Mouse (Mus musculus) heart, adult 2 months (tissue): Measurements from ENCODE around the gene Pirt. TPM values are rescaled to one million over a fixed set of nuclear protein-coding genes. Genes with fewer than 3 reads are reported as not detected.
A peak's percentile ranks its signal among the peaks of the same experiment; 100 is the strongest.

Experiments used
- DNase-seq, 2 experiments: peaks; one replicate each; pipeline ENCODE4 v3.0.0; 2021
- H3K27ac ChIP-seq: fragments of 200-600 bp; 2 replicates; pipeline ENCODE4 v1.8.1; 2022
- H3K27me3 ChIP-seq: fragments of 200-500 bp; 2 replicates; pipeline ENCODE4 v1.6.1; 2012; ENCODE audit warnings: mild to moderate bottlenecking, low read length, inconsistent platforms, mixed read lengths; ENCODE audit not compliant: control insufficient read depth, insufficient read depth
- H3K36me3 ChIP-seq: fragments of 200-500 bp; 2 replicates; pipeline ENCODE4 v1.6.1; 2012; ENCODE audit warnings: low read length, inconsistent platforms; ENCODE audit not compliant: control insufficient read depth, insufficient read depth
- H3K4me1 ChIP-seq: fragments of 200-500 bp; 2 replicates; pipeline ENCODE4 v1.6.1; 2011; ENCODE audit warnings: low read length; ENCODE audit not compliant: control insufficient read depth, insufficient read depth
- H3K4me3 ChIP-seq: fragments of 200-600 bp; 2 replicates; pipeline ENCODE4 v1.8.1; 2022
- H3K79me2 ChIP-seq: fragments of 200-500 bp; replicated peaks from 2 replicates; pipeline ENCODE4 v1.6.1; 2012; ENCODE audit warnings: mild to moderate bottlenecking, inconsistent platforms, low read length, moderate library complexity, mixed read lengths; ENCODE audit not compliant: control insufficient read depth, insufficient read depth
- H3K9ac ChIP-seq: fragments of 200-500 bp; 2 replicates; pipeline ENCODE4 v1.6.1; 2012; ENCODE audit warnings: low read depth, mild to moderate bottlenecking, control low read depth, inconsistent platforms, low read length, mixed read lengths
- CTCF ChIP-seq: fragments of 200-600 bp; IDR thresholded peaks from 2 replicates; pipeline ENCODE4 v1.8.1; 2022; ENCODE audit warnings: antibody characterized with exemption, mild to moderate bottlenecking, moderate library complexity
- EP300 ChIP-seq: fragments of 200-500 bp; IDR thresholded peaks from 2 replicates; pipeline ENCODE4 v1.6.1; 2011; ENCODE audit warnings: low read depth, low read length, control low read depth; ENCODE audit not compliant: insufficient read depth
- POLR2A ChIP-seq: fragments of 200-500 bp; IDR thresholded peaks from 2 replicates; pipeline ENCODE4 v1.6.1; 2011; ENCODE audit warnings: mild to moderate bottlenecking, low read depth, low read length, control low read depth; ENCODE audit not compliant: insufficient read depth
- whole genome bisulfite sequencing: fragments of 180-500 bp; shearing (Covaris S2); methylation state at CpG from one replicate; pipeline ENCODE4 v1.1.7; 2018; 5-methylcytosine and 5-hydroxymethylcytosine counted together
- intact Hi-C: fragments of 180-260 bp; cut with DNase I; formaldehyde crosslinking; loops from one replicate; pipeline ENCODE4 v1.15.1; 2025
- long read RNA-seq: library from polyadenylated mRNA; stranded (forward); transcript quantifications from one replicate; pipeline ENCODE4 v2.0.0, GENCODE M21; 2021
- polyA plus RNA-seq: library from polyadenylated mRNA; depleted of rRNA; stranded (reverse); fragments of >200 nt; gene quantifications from 2 replicates; pipeline ENCODE4 v1.2.3, GENCODE M21; 2012; rRNA removed
- total RNA-seq, 2 experiments: library from RNA; stranded (reverse); gene quantifications; 2 replicates each; pipeline ENCODE4 v1.2.3; 2021

The Pirt gene
- total RNA-seq, result 1 to 10 TPM; 7.9 to 8.3 TPM
- polyA plus RNA-seq, result 6.6 and 13.6 TPM in 2 replicates
- long read RNA-seq, full-length matches to known transcripts, result 2 of 4 reads
- long read RNA-seq, partial matches to known transcripts, result 0 of 4 reads
- long read RNA-seq, other reads (novel, unspliced or antisense), result 2 of 4 reads

DNA sequence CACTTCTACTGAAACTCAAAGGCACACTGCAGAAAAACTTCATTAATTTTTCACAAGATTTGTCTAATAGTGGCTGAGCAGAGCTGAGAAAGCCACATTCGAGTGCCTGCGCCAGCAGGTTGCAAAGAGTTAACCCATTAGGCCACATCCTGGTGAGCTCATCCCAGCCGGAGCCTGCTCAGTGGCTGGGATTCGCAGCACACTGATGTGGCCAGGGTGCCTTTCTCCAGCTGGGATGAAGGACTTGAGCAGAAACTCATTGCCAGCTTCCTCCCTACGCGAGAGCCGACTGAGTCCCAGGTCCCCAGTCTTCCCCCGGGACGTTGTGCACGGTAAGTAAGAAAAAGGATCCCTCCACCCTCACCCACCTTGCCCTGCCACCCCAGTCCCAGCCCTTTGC lies at the start of gene Pirt:
Pirt (plus strand) TSS at position 171 of the 400 bp plus-strand sequence.
- no peaks in the 10 kb centered on the region for H3K27me3 ChIP-seq
- peak; percentile 21 to 22 for DNase-seq
- H3K36me3 ChIP-seq, result no peaks in the 10 kb centered on the region
- H3K79me2 ChIP-seq, result no peaks in the 10 kb centered on the region
- peak within 1 kb of the TSS; percentile 9 for H3K4me3 ChIP-seq
- TF ChIP-seq CTCF (no peak), POLR2A (peak; percentile 49), EP300 (no peak)
- intact Hi-C loops, result no loop called here
- no peaks in the 10 kb centered on the region; the same call in 1 of the 2 replicates for H3K4me1 ChIP-seq
- H3K27ac ChIP-seq, result peak within 1 kb of the TSS; percentile 69
- peak within 1 kb of the TSS; percentile 63 for H3K9ac ChIP-seq
- WGBS, result 19% methylated on average over 10 of the region's 10 CpGs

DNA sequence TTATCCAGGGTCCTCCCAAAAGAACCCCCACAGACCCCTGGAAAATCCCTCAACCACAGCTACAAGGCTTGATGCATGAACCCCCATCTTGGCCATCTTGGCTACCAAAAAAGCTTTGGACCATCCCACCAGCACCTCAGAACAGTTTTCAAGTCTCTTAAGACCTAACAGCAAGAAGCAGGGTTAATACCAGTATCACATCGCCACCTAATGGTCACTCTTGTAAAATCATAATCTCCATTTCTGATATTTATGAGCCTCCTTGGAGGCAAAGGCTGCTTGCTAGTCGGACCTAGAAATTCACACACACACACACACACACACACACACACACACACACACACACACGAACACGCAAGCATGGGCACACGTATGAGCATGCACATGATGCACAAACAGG lies 40.1 kb upstream of the Pirt start:
- no peaks in the 10 kb centered on the region for H3K36me3 ChIP-seq
- intact Hi-C loops, result loop anchor here (5.0 to 10.0 kb wide), 3 partner anchors 257 to 964 kb away; no protein-coding TSS in a partner anchor
- WGBS, result 18% methylated on average over 5 of the region's 5 CpGs
- H3K4me3 ChIP-seq, result no peak overlapping the region
- no peak overlapping the region for H3K9ac ChIP-seq
- TF ChIP-seq EP300, result no peak
- no peak for TF ChIP-seq POLR2A
- TF ChIP-seq CTCF, result peak; percentile 61
- H3K79me2 ChIP-seq, result no peaks in the 10 kb centered on the region
- H3K4me1 ChIP-seq, result no peaks in the 10 kb centered on the region
- no peak overlapping the region for H3K27ac ChIP-seq
- no peak for DNase-seq
- H3K27me3 ChIP-seq, result no peaks in the 10 kb centered on the region

DNA sequence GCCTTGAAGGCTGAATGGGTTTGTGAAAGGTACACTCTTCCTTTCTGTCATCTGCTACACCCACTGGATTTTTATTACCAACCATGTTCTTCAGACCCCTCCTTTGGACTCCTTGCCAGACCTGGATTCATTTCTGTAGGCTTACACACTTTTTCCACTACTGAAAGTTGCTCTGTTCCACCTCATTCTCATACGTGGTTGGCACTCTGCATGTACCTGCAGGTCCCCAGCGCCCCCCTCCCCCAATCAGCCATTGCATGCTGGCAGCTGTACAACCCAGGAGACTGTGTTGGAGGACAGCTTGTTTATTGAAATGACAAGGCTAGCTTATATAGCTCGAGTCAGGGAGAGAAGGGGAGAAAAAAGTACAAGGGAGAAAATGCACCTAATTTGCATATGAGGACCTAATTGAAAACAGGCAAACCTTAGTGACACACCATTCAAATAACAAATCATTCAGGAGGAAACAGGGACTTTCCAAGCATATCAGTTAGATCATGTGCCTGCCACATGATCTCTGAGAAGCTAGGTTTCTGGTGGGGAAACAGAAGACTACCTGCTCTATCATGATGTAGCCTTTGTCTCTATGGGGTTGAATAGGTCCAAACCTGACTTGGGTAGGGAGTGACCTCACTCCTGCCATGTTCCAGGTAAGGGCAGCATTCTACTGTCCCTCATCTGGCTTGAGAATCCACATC lies 38.9 kb upstream of the Pirt start:
- DNase-seq, result no peak
- no peaks in the 10 kb centered on the region for H3K4me1 ChIP-seq
- intact Hi-C loops, result loop anchor here (5.0 to 10.0 kb wide), 3 partner anchors 258 to 966 kb away; no protein-coding TSS in a partner anchor
- TF ChIP-seq POLR2A (no peak), CTCF (no peak)
- H3K79me2 ChIP-seq, result no peaks in the 10 kb centered on the region
- H3K9ac ChIP-seq, result no peak overlapping the region
- WGBS, result 43% methylated on average over 3 of the region's 3 CpGs
- no peak overlapping the region for H3K27ac ChIP-seq
- H3K36me3 ChIP-seq, result no peaks in the 10 kb centered on the region
- no peak overlapping the region for H3K4me3 ChIP-seq
- no peaks in the 10 kb centered on the region for H3K27me3 ChIP-seq

GRCm38 (mm10) chr11:66881291-66881690 lies 30.5 kb upstream of the Pirt start:
- intact Hi-C loops, result no loop called here
- Histone ChIP-seq H3K36me3 (no peaks in the 10 kb centered on the region), H3K27ac (no peak overlapping the region), H3K79me2 (no peaks in the 10 kb centered on the region), H3K9ac (no peak overlapping the region), H3K27me3 (no peaks in the 10 kb centered on the region), H3K4me1 (no peaks in the 10 kb centered on the region), H3K4me3 (no peak overlapping the region)
- peak in 1 of 2 experiments; percentile 12 for DNase-seq
- no peak for TF ChIP-seq POLR2A
- TF ChIP-seq CTCF, result no peak
- TF ChIP-seq EP300, result no peak
- WGBS, result 50% methylated on average over 2 of the region's 2 CpGs

DNA sequence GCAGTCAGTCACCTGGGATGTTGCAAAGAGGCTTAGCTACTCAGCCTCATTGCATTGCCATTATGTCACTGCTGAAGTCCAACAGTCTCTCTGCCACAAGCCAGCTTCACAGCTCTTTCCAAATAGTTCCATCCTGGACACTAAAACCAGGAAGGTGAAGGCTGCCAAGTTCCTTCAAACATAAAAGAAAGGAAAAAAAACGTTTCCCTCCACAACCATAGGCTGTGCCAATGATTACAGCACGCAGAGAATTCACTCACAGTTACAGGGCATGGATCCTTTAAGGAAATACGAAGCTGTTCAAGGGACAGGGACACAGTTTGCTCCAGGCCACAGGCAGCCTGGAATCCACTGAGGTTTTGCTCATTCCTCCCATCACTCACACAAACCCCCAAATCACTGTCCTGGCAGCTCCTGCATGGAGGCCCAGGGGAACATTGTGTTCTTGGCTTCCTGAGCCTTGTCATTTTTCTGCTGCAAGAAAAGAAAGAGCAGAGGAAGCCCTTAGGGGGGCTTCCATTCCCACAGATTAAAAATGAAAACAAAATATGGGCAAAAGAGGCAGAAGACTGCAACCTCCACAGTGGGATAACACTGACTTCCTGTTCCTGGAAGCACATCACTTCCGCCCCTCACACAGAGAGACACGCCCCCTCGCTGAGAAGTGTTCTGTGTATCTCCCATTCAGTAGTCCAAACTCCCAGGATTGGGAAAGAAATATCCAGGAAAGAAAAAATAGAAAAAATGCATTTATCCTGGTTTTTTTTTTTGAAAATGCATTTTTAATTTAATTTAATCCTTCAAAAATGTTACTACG lies 29.3 kb upstream of the Pirt start:
- Histone ChIP-seq H3K27me3 (no peaks in the 10 kb centered on the region), H3K27ac (peak overlapping the region; percentile 8; the same call in 1 of the 2 replicates), H3K36me3 (no peaks in the 10 kb centered on the region), H3K79me2 (no peaks in the 10 kb centered on the region), H3K4me1 (no peaks in the 10 kb centered on the region), H3K9ac (no peak overlapping the region), H3K4me3 (no peak overlapping the region)
- DNase-seq, result peak; percentile 21 to 26
- WGBS, result 50% methylated on average over 7 of the region's 7 CpGs
- intact Hi-C loops, result no loop called here
- no peak for TF ChIP-seq EP300
- TF ChIP-seq CTCF, result no peak
- TF ChIP-seq POLR2A, result no peak

GRCm38 (mm10) chr11:66892536-66892935 lies 19.2 kb upstream of the Pirt start:
- Histone ChIP-seq H3K9ac (no peak overlapping the region), H3K27ac (no peak overlapping the region), H3K4me1 (no peaks in the 10 kb centered on the region), H3K36me3 (no peaks in the 10 kb centered on the region), H3K4me3 (no peak overlapping the region), H3K79me2 (no peaks in the 10 kb centered on the region), H3K27me3 (no peaks in the 10 kb centered on the region)
- TF ChIP-seq CTCF (no peak), POLR2A (no peak), EP300 (no peak)
- 71% methylated on average over 3 of the region's 3 CpGs for WGBS
- DNase-seq, result no peak
- intact Hi-C loops, result no loop called here
